Mouse (Mus musculus) forebrain, embryonic 10.5 days (tissue): ENCODE results near the gene Lrrc61. TPM values are rescaled to one million over a fixed set of nuclear protein-coding genes. Genes with fewer than 3 reads are reported as not detected.

Experiments used
- DNase-seq: peaks from one replicate; pipeline ENCODE4 v3.0.0-alpha.2; 2017; ENCODE audit warnings: low spot score; ENCODE audit errors: extremely low spot score
- H3K27ac ChIP-seq: fragments of 300-500 bp; sonication (generic); 2 replicates; pipeline ENCODE4 v1.5.1; 2016; ENCODE audit warnings: mild to moderate bottlenecking
- H3K27me3 ChIP-seq: fragments of 300-500 bp; sonication (generic); 2 replicates; pipeline ENCODE4 v1.6.1; 2016; ENCODE audit warnings: mild to moderate bottlenecking; ENCODE audit not compliant: poor library complexity, severe bottlenecking
- H3K36me3 ChIP-seq: fragments of 300-500 bp; sonication (generic); replicated peaks from 2 replicates; pipeline ENCODE4 v1.6.1; 2016; ENCODE audit warnings: mild to moderate bottlenecking, moderate library complexity
- H3K4me1 ChIP-seq: fragments of 300-500 bp; sonication (generic); 2 replicates; pipeline ENCODE4 v1.6.1; 2016
- H3K4me3 ChIP-seq: fragments of 300-500 bp; sonication (generic); 2 replicates; pipeline ENCODE4 v1.5.1; 2016; ENCODE audit warnings: mild to moderate bottlenecking, moderate library complexity
- H3K9me3 ChIP-seq: fragments of 300-500 bp; sonication (generic); 2 replicates; pipeline ENCODE4 v1.6.1; 2016; ENCODE audit warnings: mild to moderate bottlenecking, moderate library complexity
- WGBS: fragments of 180-500 bp; shearing (Covaris S2); methylation state at CpG from one replicate; pipeline ENCODE4 v1.1.7; 2016; 5-methylcytosine and 5-hydroxymethylcytosine counted together
- polyA plus RNA-seq: library from polyadenylated mRNA; unstranded; fragments of >200 nt; fragmentation: Nextera tagmentation; extraction: Ambion mirVana; gene quantifications from 2 replicates; pipeline ENCODE4 v1.2.1, GENCODE M21; 2016

Lrrc61 gene
- polyA plus RNA-seq, 1 experiment from 2014 or later: 15.2 TPM

- Histone ChIP-seq H3K4me1 (peaks cover 24% of the 10 kb centered on the region), H3K36me3 (peaks cover 55% of the 10 kb centered on the region), H3K27ac (peak within 1 kb of the TSS; percentile 94), H3K4me3 (peak within 1 kb of the TSS; percentile 71), H3K9me3 (peaks cover 18% of the 10 kb centered on the region), H3K27me3 (no peaks in the 10 kb centered on the region)
- DNase-seq: peak; percentile 95
- WGBS: 5% methylated on average over 42 of the region's 42 CpGs
These were observed 46.9 kb downstream of the Lrrc61 start, which contains the start of gene Zfp775 for GRCm38 (mm10) chr6:48601271-48602079. Gene Zfp775, plus strand, starts transcription at chr6:48602063.

- DNase-seq: no peak
- H3K27me3 ChIP-seq: no peaks in the 10 kb centered on the region
- H3K36me3 ChIP-seq: peaks cover 47% of the 10 kb centered on the region
- H3K4me3 ChIP-seq: peak overlapping the region; percentile 71
- peak overlapping the region; percentile 94 for H3K27ac ChIP-seq
- WGBS: 2% methylated on average over 28 of the region's 28 CpGs
- peaks cover 11% of the 10 kb centered on the region for H3K9me3 ChIP-seq
- peaks cover 24% of the 10 kb centered on the region for H3K4me1 ChIP-seq
These were observed 47.6 kb downstream of the Lrrc61 start for GRCm38 (mm10) chr6:48602080-48602741.

GRCm38 (mm10) chr6:48608124-48608523 lies 53.5 kb downstream of the Lrrc61 start:
- DNase-seq: no peak
- Histone ChIP-seq H3K4me1 (0 out of 2 replicates have a peak, but pooled peaks cover 3% of the 10 kb centered on the region), H3K27ac (no peak overlapping the region), H3K27me3 (no peaks in the 10 kb centered on the region), H3K36me3 (peaks cover 25% of the 10 kb centered on the region), H3K9me3 (no peaks in the 10 kb centered on the region), H3K4me3 (no peak overlapping the region)
- 72% methylated on average over 2 of the region's 2 CpGs for WGBS

GRCm38 (mm10) chr6:48609512-48609911 lies 54.9 kb downstream of the Lrrc61 start:
- no peak for DNase-seq
- peaks cover 36% of the 10 kb centered on the region for H3K36me3 ChIP-seq
- WGBS: 65% methylated on average over 7 of the region's 7 CpGs
- H3K9me3 ChIP-seq: no peaks in the 10 kb centered on the region
- H3K27ac ChIP-seq: no peak overlapping the region
- H3K27me3 ChIP-seq: no peaks in the 10 kb centered on the region
- H3K4me1 ChIP-seq: 0 out of 2 replicates have a peak, but pooled peaks cover 3% of the 10 kb centered on the region
- no peak overlapping the region for H3K4me3 ChIP-seq

- H3K27ac ChIP-seq: no peak overlapping the region
- H3K27me3 ChIP-seq: no peaks in the 10 kb centered on the region
- H3K4me3 ChIP-seq: no peak overlapping the region
- H3K36me3 ChIP-seq: peaks cover 34% of the 10 kb centered on the region
- H3K4me1 ChIP-seq: 0 out of 2 replicates have a peak, but pooled peaks cover 3% of the 10 kb centered on the region
- DNase-seq: no peak
- WGBS: 94% methylated on average over 3 of the region's 3 CpGs
- H3K9me3 ChIP-seq: no peaks in the 10 kb centered on the region
These were observed 56.1 kb downstream of the Lrrc61 start for GRCm38 (mm10) chr6:48610657-48611056.

- H3K27me3 ChIP-seq: no peaks in the 10 kb centered on the region
- WGBS: 90% methylated on average over 4 of the region's 4 CpGs
- H3K9me3 ChIP-seq: no peaks in the 10 kb centered on the region
These were observed 58.9 kb downstream of the Lrrc61 start for GRCm38 (mm10) chr6:48613464-48613863.

GRCm38 (mm10) chr6:48614756-48615155 lies 60.2 kb downstream of the Lrrc61 start:
- Histone ChIP-seq H3K27me3 (no peaks in the 10 kb centered on the region), H3K27ac (no peak overlapping the region), H3K9me3 (no peaks in the 10 kb centered on the region), H3K4me3 (no peak overlapping the region), H3K4me1 (no peaks in the 10 kb centered on the region), H3K36me3 (peaks cover 53% of the 10 kb centered on the region)
- DNase-seq: no peak
- 96% methylated on average over 5 of the region's 5 CpGs for WGBS

More at GRCm38 (mm10) chr6:48613464-48613863, 58.9 kb downstream of the Lrrc61 start:
- H3K4me1 ChIP-seq: 0 out of 2 replicates have a peak, but pooled peaks cover 3% of the 10 kb centered on the region
- no peak overlapping the region for H3K4me3 ChIP-seq
- no peak for DNase-seq
- no peak overlapping the region for H3K27ac ChIP-seq
- peaks cover 43% of the 10 kb centered on the region for H3K36me3 ChIP-seq

- no peak overlapping the region for H3K27ac ChIP-seq
- peaks cover 45% of the 10 kb centered on the region for H3K36me3 ChIP-seq
- DNase-seq: no peak
- peaks cover 2% of the 10 kb centered on the region for H3K27me3 ChIP-seq
- no peaks in the 10 kb centered on the region for H3K4me1 ChIP-seq
- no peaks in the 10 kb centered on the region for H3K9me3 ChIP-seq
- H3K4me3 ChIP-seq: no peak overlapping the region
- WGBS: 95% methylated on average over 30 of the region's 30 CpGs
These were observed 65.4 kb downstream of the Lrrc61 start for GRCm38 (mm10) chr6:48620031-48620430.

Other genes with a start within 250 kb of the Lrrc61 start
- gene Krba1, start 159.2 kb upstream of the Lrrc61 start, polyA plus RNA-seq: 23.7 and 24.5 TPM in 2 replicates
- 12.9 and 13.1 TPM in 2 replicates for gene Zfp467, start 109.0 kb upstream of the Lrrc61 start, polyA plus RNA-seq
- gene Sspo, start 106.6 kb upstream of the Lrrc61 start, polyA plus RNA-seq: 0.15 and 0.19 TPM in 2 replicates
- 43.4 and 44.0 TPM in 2 replicates for gene Atp6v0e2, start 17.2 kb upstream of the Lrrc61 start, polyA plus RNA-seq
- gene Rarres2, start 18.0 kb downstream of the Lrrc61 start, polyA plus RNA-seq: 0.30 and 0.41 TPM in 2 replicates
- gene Gm45021, start 34.8 kb downstream of the Lrrc61 start, polyA plus RNA-seq: not detected in 2 replicates
- gene Repin1, start 39.1 kb downstream of the Lrrc61 start, polyA plus RNA-seq: 53.1 and 56.8 TPM in 2 replicates
- 1.2 and 2.3 TPM in 2 replicates for gene Gm44965, start 39.1 kb downstream of the Lrrc61 start, polyA plus RNA-seq
- 8.8 and 11.1 TPM in 2 replicates for gene Zfp775, start 47.3 kb downstream of the Lrrc61 start, polyA plus RNA-seq
- 0.46 and 0.83 TPM in 2 replicates for gene AI854703, start 72.0 kb downstream of the Lrrc61 start, polyA plus RNA-seq
- 0.31 and 0.33 TPM in 2 replicates for gene Gimap8, start 92.4 kb downstream of the Lrrc61 start, polyA plus RNA-seq
- 4.0 TPM in 2 replicates for gene Gimap9, start 121.3 kb downstream of the Lrrc61 start, polyA plus RNA-seq
- gene Gimap4, start 129.8 kb downstream of the Lrrc61 start, polyA plus RNA-seq: 5.9 and 6.8 TPM in 2 replicates
- gene Gimap6, start 153.4 kb downstream of the Lrrc61 start, polyA plus RNA-seq: 8.4 and 9.7 TPM in 2 replicates
- gene Gm28053, start 163.8 kb downstream of the Lrrc61 start, polyA plus RNA-seq: not detected in 2 replicates
- not detected in 2 replicates for gene Gimap7, start 163.8 kb downstream of the Lrrc61 start, polyA plus RNA-seq
- gene Gimap1, start 184.3 kb downstream of the Lrrc61 start, polyA plus RNA-seq: 5.9 and 6.1 TPM in 2 replicates
- 0.62 and 1.0 TPM in 2 replicates for gene Gimap5, start 191.4 kb downstream of the Lrrc61 start, polyA plus RNA-seq
- not detected in 2 replicates for gene Gimap3, start 216.1 kb downstream of the Lrrc61 start, polyA plus RNA-seq